Mouse (Mus musculus): ENCODE results near the gene Apoa4.

DNA sequence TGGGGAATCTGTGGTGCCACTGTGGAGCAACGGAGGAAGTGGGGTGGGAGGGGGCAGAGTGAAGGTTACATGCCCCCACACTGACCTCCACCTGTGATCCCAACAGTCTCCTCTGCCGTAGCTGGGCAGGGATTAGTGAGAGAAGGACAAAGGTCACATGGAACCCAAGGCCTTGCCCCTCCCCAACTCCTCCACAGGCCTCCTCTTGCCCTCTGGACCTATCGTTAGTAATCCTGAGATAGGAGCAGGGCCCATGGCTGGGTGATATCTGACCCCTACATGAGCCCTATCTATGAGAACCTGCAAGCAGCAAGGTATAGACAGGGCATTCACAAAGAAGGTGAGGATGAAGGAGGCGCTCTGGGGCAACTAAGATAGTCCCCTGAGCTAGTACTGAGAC, 4.8 kb upstream of the Apoa4 start:
- TF ChIP-seq CTCF (IDR thresholded peaks at IDR 0.05) (no peak), EP300 (IDR thresholded peaks at IDR 0.05) (no peak)

All from lung, postnatal 0 days (tissue).